Mouse (Mus musculus): ENCODE data around the gene Gale. TPM values are rescaled to one million over a fixed set of nuclear protein-coding genes. Genes with fewer than 3 reads are reported as not detected.

The Gale gene
- polyA plus RNA-seq (2015; fragmentation: Nextera tagmentation; extraction: Ambion mirVana) = 24.4 and 24.5 TPM in 2 replicates

DNA sequence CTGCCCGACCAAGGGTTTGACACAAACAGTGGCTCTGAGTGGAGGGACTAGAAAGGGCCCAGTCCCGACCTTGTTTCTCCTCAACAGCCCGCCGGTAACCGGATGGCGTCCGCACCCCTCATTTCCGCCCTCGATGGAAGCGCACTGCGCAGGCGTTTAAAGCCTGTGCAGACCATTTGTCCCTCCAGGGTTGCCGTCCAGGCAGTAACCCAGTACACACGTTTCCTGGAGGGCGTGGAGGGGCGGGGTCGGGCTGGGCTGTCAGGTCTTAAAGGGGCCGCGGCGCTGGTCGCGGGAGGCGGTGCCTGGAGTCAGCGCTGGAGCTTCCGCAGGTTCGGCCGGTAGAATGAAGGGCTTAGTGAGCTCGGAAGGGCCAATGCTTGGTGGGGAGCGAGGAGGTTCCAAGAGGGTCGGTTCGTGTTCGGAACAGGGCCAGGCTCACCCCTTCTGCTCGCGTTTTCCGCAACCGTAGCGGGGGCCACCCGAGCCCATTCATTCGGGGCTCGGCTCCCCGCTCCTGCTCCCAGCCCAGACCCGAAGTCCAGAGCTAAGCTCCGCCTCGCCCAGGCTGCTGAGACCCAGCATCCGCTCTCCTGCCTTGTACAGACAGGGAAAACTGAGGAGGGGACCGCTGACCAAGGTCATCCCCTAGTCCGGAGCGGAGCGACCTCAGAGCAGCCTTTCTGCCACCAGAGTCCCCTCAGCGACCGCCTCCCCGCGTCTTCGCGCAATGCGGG, at the start of gene Gale:
Gale (plus strand) TSS at position 271 of the 737 bp plus-strand sequence.
- H3K4me3 ChIP-seq (ENCODE audit: low read length) = peak within 1 kb of the TSS; percentile 66
- no peaks in the 10 kb centered on the region for H3K27me3 ChIP-seq (ENCODE audit: control insufficient read depth, insufficient read depth, low read length)
- no peaks in the 10 kb centered on the region for H3K9me3 ChIP-seq (replicated peaks; ENCODE audit: control insufficient read depth, low read length)
- WGBS = under 1% methylated on average over 56 of the region's 56 CpGs
- H3K4me1 ChIP-seq (ENCODE audit: control insufficient read depth, insufficient read depth, low read length) = peaks cover 19% of the 10 kb centered on the region
- ATAC-seq (replicated peaks; ENCODE audit: extremely low read depth, insufficient read depth, low FRiP score) = peak; percentile 93
- peak within 1 kb of the TSS; percentile 95 for H3K9ac ChIP-seq (ENCODE audit: low read length)
- H3K36me3 ChIP-seq (ENCODE audit: control insufficient read depth, insufficient read depth) = peaks cover 23% of the 10 kb centered on the region
- peak within 1 kb of the TSS; percentile 92 for H3K27ac ChIP-seq (ENCODE audit: low read length)
- peak within 1 kb of the TSS; percentile 98 for H3K4me2 ChIP-seq (ENCODE audit: low read depth, low read length)

- no peak for ATAC-seq (replicated peaks; ENCODE audit: extremely low read depth, insufficient read depth, low FRiP score)
- Histone ChIP-seq H3K4me3 (ENCODE audit: low read length) (no peak overlapping the region), H3K9me3 (replicated peaks; ENCODE audit: control insufficient read depth, low read length) (0 out of 2 replicates have a peak, but pooled peaks cover 3% of the 10 kb centered on the region), H3K4me1 (ENCODE audit: control insufficient read depth, insufficient read depth, low read length) (peaks cover 7% of the 10 kb centered on the region), H3K9ac (ENCODE audit: low read length) (no peak overlapping the region), H3K27me3 (ENCODE audit: control insufficient read depth, insufficient read depth, low read length) (no peaks in the 10 kb centered on the region), H3K4me2 (ENCODE audit: low read depth, low read length) (no peak overlapping the region), H3K27ac (ENCODE audit: low read length) (no peak overlapping the region), H3K36me3 (ENCODE audit: control insufficient read depth, insufficient read depth) (0 out of 2 replicates have a peak, but pooled peaks cover 2% of the 10 kb centered on the region)
- 80% methylated on average over 13 of the region's 13 CpGs for WGBS
These were observed 44.8 kb upstream of the Gale start for GRCm38 (mm10) chr4:135918635-135919279.

- no peaks in the 10 kb centered on the region for H3K27me3 ChIP-seq (ENCODE audit: control insufficient read depth, insufficient read depth, low read length)
- H3K4me2 ChIP-seq (ENCODE audit: low read depth, low read length) = no peak overlapping the region
- ATAC-seq (replicated peaks; ENCODE audit: extremely low read depth, insufficient read depth, low FRiP score) = no peak
- H3K4me1 ChIP-seq (ENCODE audit: control insufficient read depth, insufficient read depth, low read length) = peaks cover 7% of the 10 kb centered on the region
- no peak overlapping the region for H3K9ac ChIP-seq (ENCODE audit: low read length)
- H3K27ac ChIP-seq (ENCODE audit: low read length) = no peak overlapping the region
- 87% methylated on average over 3 of the region's 3 CpGs for WGBS
- H3K9me3 ChIP-seq (replicated peaks; ENCODE audit: control insufficient read depth, low read length) = 0 out of 2 replicates have a peak, but pooled peaks cover 3% of the 10 kb centered on the region
- H3K36me3 ChIP-seq (ENCODE audit: control insufficient read depth, insufficient read depth) = peaks cover 4% of the 10 kb centered on the region; the same call in 1 of the 2 replicates
- H3K4me3 ChIP-seq (ENCODE audit: low read length) = no peak overlapping the region
These were observed 44.3 kb upstream of the Gale start for GRCm38 (mm10) chr4:135919280-135919639.

DNA sequence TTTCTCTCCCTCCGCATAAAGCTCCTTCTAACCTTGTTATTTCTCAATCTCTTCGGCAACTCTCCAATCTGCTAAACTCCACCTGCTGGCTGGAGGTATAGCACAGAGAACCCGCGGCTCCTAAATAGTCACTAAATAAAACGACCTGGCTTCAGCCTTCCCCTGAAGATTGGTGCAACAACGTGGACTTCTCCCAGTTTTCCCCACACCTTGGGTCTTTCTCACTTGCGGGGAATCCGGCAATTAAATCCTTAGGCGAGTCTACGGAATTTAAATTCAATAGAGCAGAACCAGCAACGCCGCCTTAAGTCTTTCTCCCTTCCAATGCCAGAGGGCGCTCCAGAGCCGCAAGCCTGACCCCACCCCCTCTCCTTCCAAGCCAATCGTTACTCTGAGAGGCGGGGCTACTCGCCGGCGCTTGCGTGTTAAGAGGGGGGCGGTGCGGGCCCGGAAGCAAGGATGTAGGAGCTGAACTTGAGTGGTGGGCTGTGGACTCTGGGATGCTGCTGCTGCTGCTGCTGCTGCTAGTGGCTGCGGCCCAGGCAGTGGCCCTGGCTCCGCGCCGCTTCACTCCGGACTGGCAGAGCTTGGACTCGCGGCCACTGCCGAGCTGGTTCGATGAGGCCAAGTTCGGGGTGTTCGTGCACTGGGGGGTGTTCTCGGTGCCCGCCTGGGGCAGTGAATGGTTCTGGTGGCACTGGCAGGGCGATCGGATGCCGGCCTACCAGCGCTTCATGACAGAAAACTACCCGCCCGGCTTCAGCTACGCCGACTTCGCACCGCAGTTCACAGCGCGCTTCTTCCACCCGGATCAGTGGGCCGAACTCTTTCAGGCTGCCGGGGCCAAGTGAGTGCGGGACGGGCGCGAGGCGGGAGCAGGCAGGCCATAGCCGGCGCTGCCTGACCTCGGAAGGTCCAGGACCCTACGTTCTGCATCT, 43.0 kb upstream of the Gale start, which contains the start of gene Fuca1:
Fuca1 (plus strand) TSS at position 432 of the 938 bp plus-strand sequence.
- Histone ChIP-seq H3K4me2 (ENCODE audit: low read depth, low read length) (peak within 1 kb of the TSS; percentile 94), H3K4me3 (ENCODE audit: low read length) (peak within 1 kb of the TSS; percentile 87), H3K4me1 (ENCODE audit: control insufficient read depth, insufficient read depth, low read length) (peaks cover 11% of the 10 kb centered on the region), H3K36me3 (ENCODE audit: control insufficient read depth, insufficient read depth) (peaks cover 8% of the 10 kb centered on the region; the same call in 1 of the 2 replicates), H3K27me3 (ENCODE audit: control insufficient read depth, insufficient read depth, low read length) (no peaks in the 10 kb centered on the region), H3K9ac (ENCODE audit: low read length) (peak within 1 kb of the TSS; percentile 80), H3K9me3 (replicated peaks; ENCODE audit: control insufficient read depth, low read length) (0 out of 2 replicates have a peak, but pooled peaks cover 3% of the 10 kb centered on the region), H3K27ac (ENCODE audit: low read length) (peak within 1 kb of the TSS; percentile 63)
- WGBS = 2% methylated on average over 60 of the region's 60 CpGs
- peak; percentile 91 for ATAC-seq (replicated peaks; ENCODE audit: extremely low read depth, insufficient read depth, low FRiP score)

- Histone ChIP-seq H3K4me1 (ENCODE audit: control insufficient read depth, insufficient read depth, low read length) (peaks cover 11% of the 10 kb centered on the region), H3K4me2 (ENCODE audit: low read depth, low read length) (peak overlapping the region; percentile 94), H3K9ac (ENCODE audit: low read length) (peak overlapping the region; percentile 80), H3K9me3 (replicated peaks; ENCODE audit: control insufficient read depth, low read length) (0 out of 2 replicates have a peak, but pooled peaks cover 3% of the 10 kb centered on the region), H3K27ac (ENCODE audit: low read length) (peak overlapping the region; percentile 63), H3K4me3 (ENCODE audit: low read length) (peak overlapping the region; percentile 87), H3K36me3 (ENCODE audit: control insufficient read depth, insufficient read depth) (peaks cover 8% of the 10 kb centered on the region; the same call in 1 of the 2 replicates), H3K27me3 (ENCODE audit: control insufficient read depth, insufficient read depth, low read length) (no peaks in the 10 kb centered on the region)
- WGBS = 11% methylated on average over 26 of the region's 26 CpGs
- no peak for ATAC-seq (replicated peaks; ENCODE audit: extremely low read depth, insufficient read depth, low FRiP score)
These were observed 42.0 kb upstream of the Gale start for GRCm38 (mm10) chr4:135921257-135922120.

DNA sequence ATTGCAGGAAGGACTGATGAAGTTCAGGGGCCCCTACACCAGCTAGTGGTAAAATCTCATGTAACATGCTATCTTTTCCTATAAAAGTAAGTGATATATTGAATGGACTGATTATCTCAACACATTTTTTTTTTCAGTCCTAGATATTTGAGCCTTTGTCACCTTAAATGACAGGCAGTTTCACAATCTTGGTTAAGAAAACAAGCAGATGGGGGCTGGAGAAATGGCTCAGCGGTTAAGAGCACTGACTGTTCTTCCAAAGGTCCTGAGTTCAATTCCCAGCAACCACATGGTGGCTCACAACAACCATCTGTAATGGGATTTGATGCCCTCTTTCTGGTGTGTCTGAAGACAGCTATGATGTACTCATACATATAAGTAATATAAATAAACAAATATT, 41.3 kb upstream of the Gale start:
- Histone ChIP-seq H3K4me1 (ENCODE audit: control insufficient read depth, insufficient read depth, low read length) (peaks cover 11% of the 10 kb centered on the region), H3K27ac (ENCODE audit: low read length) (no peak overlapping the region), H3K9me3 (replicated peaks; ENCODE audit: control insufficient read depth, low read length) (0 out of 2 replicates have a peak, but pooled peaks cover 3% of the 10 kb centered on the region), H3K9ac (ENCODE audit: low read length) (peak overlapping the region; percentile 80; the same call in 1 of the 2 replicates), H3K4me2 (ENCODE audit: low read depth, low read length) (peak overlapping the region; percentile 94; the same call in 1 of the 2 replicates), H3K27me3 (ENCODE audit: control insufficient read depth, insufficient read depth, low read length) (no peaks in the 10 kb centered on the region), H3K4me3 (ENCODE audit: low read length) (no peak overlapping the region; the same call in 1 of the 2 replicates), H3K36me3 (ENCODE audit: control insufficient read depth, insufficient read depth) (peaks cover 8% of the 10 kb centered on the region; the same call in 1 of the 2 replicates)
- ATAC-seq (replicated peaks; ENCODE audit: extremely low read depth, insufficient read depth, low FRiP score) = no peak
- 75% methylated on average over 1 of the region's 1 CpGs for WGBS

- ATAC-seq (replicated peaks; ENCODE audit: extremely low read depth, insufficient read depth, low FRiP score) = no peak
- H3K27ac ChIP-seq (ENCODE audit: low read length) = no peak overlapping the region
- peaks cover 8% of the 10 kb centered on the region; the same call in 1 of the 2 replicates for H3K36me3 ChIP-seq (ENCODE audit: control insufficient read depth, insufficient read depth)
- H3K9me3 ChIP-seq (replicated peaks; ENCODE audit: control insufficient read depth, low read length) = 0 out of 2 replicates have a peak, but pooled peaks cover 3% of the 10 kb centered on the region
- H3K9ac ChIP-seq (ENCODE audit: low read length) = no peak overlapping the region
- H3K4me3 ChIP-seq (ENCODE audit: low read length) = no peak overlapping the region
- 75% methylated on average over 2 of the region's 2 CpGs for WGBS
- peaks cover 11% of the 10 kb centered on the region for H3K4me1 ChIP-seq (ENCODE audit: control insufficient read depth, insufficient read depth, low read length)
- no peaks in the 10 kb centered on the region for H3K27me3 ChIP-seq (ENCODE audit: control insufficient read depth, insufficient read depth, low read length)
- H3K4me2 ChIP-seq (ENCODE audit: low read depth, low read length) = no peak overlapping the region
These were observed 39.1 kb upstream of the Gale start for GRCm38 (mm10) chr4:135924418-135924817.

All from heart, embryonic 16.5 days (tissue).